Mouse (Mus musculus) 3134 (cell line): ENCODE results near the gene Ccdc93.

Experiments used
- DNase-seq: peaks from one replicate; pipeline ENCODE4 v3.0.0-alpha.2; 2011; ENCODE audit warnings: low spot score; ENCODE audit not compliant: insufficient read length; ENCODE audit errors: extremely low read depth

Ccdc93 gene

DNA sequence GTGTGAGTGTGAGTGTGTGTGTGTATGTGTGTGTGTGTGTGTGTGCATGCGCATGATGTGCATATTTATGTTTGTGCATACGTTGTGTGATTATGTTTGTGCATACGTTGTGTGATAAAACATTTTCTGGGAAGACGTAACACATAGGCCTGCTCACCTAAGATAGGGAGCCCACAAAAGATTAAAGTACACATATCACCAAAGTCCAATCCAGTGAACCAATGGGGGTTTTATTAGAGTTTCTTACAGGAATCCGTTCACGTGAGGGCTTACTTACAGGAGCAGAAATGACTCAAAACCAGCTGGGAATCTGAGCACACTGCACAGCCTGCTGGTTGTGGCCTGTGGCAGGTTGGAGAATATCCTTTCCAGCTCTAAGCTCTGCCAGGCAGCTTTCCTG is 13.3 kb downstream of the Ccdc93 start:
- DNase-seq: no peak

DNA sequence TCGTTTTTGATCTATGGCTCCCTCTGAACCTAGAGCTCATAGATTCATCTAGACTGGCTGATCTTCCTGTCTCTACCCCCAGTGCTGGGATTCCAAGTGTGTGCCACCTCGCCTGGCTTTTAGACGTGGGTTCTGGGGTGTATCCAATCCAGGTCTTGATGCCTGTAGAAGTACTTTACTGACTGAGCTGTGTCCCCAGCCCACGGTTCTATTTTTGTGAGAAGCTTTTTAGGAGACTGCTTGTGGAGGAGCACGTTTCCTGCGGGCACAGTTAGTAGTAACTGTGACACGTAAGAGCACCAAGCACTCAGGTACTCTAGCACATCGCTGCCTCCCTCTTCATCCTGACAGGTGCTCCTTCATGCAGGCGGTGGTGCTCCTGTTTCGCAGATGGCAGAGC is 16.4 kb downstream of the Ccdc93 start:
- no peak for DNase-seq

DNA sequence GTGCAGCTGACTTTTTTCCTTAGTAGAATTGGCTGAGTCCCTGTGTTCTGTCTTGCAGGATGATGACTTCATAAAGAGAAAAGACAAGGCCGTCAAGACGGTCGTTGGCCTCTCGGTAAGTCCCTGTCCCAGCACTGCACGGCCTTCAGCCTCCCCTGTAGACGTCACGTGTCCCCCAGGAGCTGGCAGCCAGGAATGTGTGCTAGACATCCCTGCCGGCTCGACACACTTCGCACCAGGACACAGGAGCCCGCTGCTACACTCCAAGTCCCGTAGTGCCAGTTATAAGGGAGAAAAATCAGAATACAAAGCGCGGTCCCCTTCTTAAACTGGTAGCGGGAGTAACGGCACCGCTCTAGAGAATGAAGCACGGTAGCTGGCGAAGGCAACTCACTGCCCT is 17.3 kb downstream of the Ccdc93 start:
- DNase-seq: peak; percentile 19

DNA sequence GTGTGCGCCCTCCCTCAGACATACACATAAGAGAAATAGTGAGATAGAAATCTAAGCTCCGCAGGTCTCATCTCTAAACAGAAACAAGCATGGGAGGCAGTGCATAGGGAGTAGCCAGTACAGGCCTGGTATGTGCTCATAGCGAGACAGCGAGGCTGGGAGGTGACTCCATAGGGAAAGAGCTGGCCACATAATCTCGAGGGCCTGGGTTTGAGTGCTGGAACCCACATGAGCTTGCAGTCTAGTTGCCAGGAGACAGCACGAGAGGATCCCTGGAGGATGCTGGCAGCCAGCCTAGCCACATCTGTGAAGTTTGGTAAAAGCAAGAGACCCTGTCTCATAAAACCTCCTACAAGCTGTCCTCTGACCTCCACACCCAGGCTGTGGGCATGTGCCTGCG is 20.2 kb downstream of the Ccdc93 start:
- DNase-seq: no peak

DNA sequence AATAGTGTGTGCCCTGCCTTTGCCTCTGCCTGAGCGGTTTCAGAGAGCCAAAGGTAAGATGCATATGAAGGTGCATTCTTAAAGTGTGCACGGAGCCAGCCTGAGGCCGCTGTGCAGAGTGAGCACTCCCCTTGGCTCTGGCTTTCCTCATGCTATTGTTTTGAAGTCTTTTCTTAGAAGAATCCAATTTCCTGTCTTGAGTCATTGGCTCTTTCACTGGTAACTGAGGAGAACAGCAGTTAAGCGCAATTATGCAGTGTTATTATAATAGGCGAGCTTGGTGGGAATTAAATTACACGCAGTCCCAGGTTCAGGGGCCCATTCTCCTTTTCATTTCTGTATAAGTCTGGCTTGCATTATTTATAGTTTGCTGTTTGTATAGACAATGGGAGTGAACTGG is 21.6 kb downstream of the Ccdc93 start:
- DNase-seq: no peak

DNA sequence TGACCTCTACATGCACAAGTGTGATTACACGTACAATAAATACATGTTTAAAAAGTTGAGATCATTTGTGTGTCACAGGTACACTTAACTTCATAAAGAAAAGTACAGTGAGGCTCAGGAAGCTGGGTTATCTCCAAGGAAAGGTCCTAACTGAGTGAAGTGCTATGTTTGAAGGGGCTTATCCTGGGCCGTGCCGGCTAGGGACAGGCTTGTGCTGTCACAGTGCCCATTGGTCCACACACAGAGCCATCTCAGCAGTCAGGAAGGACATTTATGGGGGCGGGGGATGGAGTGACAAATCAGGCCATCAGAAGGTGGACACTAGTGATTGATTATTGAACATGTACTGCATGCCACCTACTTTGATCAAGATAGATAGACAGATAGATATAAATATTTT is 22.2 kb downstream of the Ccdc93 start:
- DNase-seq: no peak

DNA sequence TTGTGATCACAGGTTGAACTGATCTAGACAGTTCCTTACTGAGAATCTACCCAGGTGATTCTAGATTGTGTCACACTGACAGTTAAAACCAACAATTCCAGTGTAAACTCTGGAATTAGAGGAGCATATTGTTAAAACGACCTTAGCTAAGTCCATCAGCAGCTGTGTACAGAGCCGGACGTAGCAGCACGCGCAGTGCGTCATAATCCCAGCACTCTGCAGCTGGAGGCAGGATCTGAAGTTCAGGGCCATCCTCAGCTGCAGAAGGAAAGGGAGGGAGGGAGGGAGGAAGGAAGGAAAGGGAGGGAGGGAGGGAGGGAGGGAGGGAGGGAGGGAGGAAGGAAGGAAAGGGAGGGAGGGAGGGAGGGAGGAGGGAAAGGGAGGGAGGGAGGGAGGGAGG is 24.1 kb downstream of the Ccdc93 start:
- DNase-seq: no peak

DNA sequence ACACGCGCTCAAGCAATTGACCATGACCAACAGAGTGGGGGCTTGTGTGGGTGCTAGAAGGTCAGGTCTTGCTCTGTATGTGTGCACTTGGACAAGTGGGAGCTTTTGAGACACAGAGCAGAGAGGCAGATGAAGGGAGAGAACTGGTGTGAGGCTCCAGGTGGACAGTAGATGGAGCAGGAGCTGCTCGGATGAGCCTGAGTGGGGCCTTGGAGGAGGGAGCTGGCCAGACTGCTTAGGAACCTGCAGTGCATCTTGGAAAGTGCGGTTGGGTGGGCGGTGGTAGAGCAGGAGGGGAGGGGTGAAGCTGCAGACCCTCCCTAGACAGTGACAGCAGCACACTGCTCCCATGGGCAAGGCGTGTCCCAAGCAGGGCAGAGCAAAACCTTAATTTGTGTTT is 29.2 kb downstream of the Ccdc93 start:
- DNase-seq: no peak

DNA sequence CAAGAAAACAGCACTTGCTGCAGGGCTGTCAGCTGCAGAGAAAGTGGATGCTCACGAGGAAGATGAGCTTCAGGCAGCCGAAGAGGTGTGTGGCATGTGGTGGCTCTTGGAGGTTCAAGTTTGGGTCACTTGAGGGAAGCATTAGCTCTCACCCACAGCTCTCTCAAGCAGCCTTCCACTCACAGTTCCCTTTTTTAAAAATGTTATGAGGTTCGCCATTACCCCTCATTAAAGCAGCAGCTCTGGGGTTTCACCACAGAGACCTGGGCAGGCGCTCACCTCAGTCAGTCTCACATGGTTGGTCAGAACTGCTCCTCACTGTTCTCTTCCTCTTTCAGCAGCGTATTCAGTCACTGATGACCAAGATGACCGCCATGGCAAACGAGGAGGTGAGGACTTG is 31.0 kb downstream of the Ccdc93 start:
- DNase-seq: no peak

DNA sequence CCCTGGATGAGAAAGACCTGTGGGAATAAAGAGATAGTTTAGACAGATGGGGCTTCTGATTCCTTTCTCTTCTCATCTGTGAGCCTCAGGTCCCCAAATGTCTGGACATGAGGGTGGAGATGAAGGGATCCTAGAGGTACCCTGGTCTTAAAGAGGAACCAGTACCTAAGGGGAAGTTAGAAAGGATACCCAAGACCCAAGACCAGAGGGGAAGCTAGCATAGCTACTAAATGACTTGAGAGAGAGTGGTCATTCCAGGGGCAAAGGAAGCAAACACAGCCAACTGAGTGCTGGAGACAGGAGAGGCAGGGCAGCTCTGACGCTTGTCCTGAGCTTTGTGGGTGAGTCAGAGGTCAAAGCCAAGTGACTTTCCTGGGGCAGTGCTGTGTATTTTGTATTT is 31.8 kb downstream of the Ccdc93 start:
- no peak for DNase-seq

DNA sequence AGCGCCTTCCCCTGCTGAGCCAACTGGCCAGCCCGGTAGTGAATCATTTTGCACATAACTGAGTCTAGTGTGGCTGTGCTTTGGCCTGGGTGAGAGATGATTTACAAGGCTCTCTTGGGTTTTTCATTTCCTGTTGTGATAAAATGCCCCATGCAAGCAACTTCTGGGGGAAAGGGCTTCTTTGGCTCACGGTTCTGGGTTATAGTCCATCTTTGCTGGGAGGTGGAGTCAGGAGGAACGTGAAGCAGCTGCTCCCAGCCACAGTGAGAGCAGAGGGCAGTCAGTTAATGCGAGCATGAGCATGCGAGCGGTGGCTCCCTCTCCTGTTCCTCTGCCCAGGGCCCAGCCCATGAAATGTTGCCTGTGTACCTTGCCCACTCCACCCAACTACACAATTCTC is 33.0 kb downstream of the Ccdc93 start:
- no peak for DNase-seq

DNA sequence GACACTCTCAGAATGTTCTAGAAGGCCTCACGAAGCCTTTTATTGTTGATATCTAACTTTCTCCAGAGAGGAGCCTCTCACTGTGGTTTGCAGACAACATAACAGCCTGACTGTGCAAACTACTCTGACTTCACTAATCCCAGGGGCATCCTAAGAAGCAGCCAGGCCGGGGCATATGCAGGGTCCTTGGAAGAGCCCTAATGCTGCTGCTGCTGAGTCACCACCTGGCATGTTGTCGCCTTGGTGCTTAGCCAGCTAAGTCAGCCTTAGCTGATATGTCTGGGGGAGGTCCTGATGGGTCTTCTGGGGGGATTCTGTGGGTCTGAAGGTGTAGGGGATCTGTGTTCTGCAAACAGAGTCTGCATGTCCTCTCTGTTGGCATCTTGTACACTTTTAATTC is 35.4 kb downstream of the Ccdc93 start:
- no peak for DNase-seq

DNA sequence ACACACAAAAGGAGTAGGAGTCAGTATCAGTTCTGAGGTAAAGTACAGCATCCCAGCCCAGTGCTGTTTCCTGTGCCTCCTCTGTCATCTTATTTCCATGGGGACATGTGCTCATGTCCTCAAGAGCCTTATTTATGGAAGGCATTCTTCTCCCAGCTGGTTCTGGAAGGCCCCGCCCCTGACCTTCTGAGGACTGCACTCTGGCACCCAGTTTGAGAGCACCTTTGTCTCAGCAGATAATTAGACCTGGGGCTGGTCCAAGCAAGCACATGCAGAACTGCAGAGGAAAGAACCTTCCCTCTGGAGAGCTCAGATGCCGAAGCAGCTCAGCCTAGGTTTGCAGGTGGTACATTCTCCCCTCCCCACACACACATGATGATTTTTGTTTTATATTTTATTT is 37.4 kb downstream of the Ccdc93 start:
- no peak for DNase-seq

DNA sequence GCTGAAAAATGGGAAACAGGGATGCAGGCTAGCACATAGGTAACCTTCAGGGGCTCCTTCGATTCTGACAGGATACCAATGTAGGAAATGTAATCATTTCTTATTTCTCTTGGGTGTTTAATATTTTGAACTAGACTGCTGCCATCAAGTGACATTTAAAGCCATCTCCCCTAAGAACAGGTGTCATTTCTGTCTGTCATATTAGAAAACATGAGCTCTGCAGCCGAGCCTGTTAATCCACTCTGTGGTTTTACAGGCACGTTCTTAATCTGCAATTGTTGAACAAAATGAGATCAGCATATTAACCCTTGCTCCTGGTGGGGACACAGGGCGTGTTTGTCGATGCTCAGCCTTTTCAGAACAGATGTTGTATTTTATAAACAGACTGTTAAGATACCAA is 40.7 kb downstream of the Ccdc93 start:
- DNase-seq: no peak

DNA sequence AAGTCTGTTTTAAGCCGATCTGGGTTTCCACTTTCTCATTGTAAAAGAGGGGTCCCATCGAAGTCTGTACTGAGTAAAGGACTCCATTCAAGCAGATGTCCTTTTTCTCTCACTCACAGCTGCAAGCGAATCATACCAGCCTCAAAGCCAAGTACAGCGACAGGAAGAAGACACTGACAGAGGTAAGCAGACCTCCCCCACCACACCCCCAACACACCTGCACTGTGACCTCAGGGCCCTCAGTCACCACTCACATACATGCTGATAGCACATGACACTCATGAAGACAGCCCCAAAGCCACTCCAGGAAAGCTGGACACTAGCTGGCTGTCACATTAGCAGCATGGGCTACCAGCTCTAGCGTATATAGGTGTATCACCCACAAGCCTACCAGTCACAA is 46.9 kb downstream of the Ccdc93 start:
- DNase-seq: no peak

DNA sequence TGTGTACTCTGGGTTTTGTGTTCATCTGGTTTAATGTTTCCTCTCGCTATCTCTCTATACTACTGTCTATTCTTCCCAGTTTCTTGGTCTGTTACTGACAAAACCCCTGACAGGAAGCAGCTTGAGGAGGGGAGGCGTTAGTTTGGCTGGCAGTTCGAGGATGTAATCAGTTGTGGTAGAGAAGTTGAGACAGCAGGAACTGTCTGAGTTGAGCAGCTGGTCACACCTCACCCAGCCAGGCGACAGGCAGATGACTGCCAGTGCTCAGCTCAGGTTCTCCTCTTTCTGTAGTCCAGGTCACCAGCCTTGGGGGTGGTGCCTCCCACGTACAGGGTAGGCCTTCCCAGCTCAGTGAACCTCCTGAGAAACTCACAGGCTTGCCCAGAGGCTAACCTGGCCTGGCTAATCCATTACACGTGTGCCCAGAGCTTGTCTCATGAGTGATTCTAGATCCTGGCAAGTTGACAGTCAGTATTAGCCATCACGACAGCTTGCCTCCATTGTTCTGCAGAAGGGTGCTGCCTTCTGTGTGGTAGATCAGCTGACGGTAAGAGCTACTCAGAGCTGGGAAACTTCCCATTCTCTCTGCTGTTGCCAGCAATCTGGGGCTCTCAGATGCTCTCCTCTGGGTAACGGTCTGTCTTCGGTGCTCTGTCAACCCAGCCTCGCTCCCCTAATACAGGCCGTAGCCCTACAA is 47.6 kb downstream of the Ccdc93 start:
- no peak for DNase-seq

DNA sequence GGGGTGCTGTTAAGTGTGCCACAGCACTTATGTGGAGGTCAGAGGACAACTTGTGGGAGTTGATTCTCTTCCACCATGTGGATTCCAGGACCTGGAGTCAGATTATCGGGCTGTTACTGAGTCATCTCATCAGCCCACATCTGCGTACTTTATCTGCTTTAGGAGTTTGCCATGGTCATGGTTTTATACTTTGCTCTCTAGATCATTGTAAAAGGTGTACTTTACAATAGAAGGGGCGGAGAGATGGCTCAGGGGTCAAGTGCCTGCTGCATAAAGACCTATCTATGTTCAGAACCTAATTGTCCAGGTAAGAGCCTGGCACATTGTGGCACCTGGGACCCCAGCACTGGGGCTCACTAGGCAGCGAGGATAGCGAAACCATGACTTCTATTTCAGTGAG is 48.6 kb downstream of the Ccdc93 start:
- DNase-seq: no peak

DNA sequence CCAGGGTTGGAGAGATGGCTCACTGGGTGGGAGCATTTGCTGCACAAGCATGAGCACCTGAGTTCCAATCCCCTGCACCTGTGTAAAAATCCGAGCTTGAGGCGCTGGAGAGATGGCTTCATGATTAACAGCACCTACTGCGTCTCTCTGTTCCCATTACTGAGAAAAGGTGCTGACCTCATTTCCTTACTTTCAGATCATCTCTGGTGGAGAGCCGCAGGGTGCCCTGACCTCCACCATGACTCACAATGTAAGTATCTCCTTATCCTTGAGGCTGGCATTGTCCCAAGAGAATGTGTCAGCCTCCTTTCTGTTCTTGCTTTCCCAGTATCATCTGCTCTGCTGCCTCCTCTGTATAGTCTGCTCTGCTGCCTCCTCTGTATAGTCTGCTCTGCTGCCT is 52.2 kb downstream of the Ccdc93 start:
- peak; percentile 70 for DNase-seq

DNA sequence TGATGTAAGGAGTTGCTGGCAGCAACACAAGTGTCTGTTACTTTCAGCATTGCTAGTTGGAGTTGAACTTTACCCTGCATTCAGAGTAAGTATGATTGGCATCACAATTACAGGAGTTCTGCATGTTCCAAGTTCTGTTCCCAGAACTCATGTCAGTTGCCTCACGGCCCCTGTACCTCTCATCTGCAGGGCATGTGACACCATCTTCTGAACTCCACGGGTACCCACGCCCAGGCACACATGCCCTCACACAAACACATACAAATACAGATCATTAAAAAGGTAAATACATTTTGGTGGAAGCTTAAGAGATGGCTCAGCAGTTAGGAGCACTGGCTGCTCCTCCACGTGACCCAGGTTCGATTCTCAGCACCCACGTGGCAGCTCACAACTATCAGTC is 56.0 kb downstream of the Ccdc93 start:
- no peak for DNase-seq

DNA sequence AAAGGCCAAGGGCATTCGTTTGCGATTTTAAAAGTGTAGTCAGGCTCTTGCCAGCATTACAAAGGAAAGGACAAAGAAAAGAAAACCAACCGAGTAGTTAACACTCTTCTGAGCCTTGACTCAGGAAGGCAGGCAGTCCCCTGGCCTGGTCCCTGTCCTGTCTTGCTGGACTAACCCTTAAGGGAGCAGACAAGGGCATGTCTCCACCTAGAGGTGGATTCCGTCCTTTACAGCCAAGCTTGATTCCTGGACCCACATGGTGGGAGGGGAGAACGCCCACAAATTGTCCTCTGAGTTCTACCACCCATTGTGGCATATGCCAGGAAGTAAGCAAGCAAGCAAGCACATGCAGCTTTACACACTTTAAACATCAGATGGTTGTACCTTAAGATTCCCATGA is 59.4 kb downstream of the Ccdc93 start:
- no peak for DNase-seq

DNA sequence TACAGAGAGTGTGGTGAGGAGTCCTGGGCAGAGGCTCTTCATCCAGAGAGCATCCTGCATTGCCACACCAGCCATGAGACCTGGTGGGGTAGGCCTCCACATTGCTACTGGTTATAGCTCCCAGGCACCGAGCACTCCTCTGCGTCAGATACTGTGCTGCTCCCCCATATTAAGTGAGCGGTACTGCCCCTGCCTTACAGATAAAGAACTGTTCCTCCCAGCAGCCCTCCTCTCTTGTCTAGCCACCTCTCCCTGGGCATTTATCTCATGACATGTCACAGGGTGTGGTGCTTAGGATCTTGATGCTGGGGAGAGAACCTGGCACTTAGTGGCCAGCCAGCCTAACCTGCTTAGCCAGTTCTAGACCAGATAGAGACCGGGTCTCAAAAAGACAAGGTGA is 66.2 kb downstream of the Ccdc93 start:
- DNase-seq: no peak

DNA sequence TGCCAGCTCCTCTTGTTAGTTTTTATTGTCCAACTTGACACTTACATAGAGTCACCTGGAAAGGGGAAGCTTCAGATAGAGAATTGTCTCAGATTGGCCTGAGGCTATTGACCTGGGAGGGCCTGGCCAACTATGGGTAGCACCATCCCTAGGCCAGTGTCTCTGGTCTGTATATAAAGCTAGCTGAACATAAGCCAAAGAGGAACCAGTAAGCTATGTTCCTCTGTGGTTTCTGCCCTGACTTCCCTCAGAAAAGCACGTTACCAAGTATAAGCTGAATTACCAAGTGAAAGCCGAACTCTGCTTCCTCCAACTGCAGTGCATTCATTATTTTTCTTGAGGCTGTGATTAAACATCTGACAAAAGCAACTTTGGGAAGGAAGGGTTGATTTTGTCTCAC is 77.9 kb downstream of the Ccdc93 start:
- no peak for DNase-seq

DNA sequence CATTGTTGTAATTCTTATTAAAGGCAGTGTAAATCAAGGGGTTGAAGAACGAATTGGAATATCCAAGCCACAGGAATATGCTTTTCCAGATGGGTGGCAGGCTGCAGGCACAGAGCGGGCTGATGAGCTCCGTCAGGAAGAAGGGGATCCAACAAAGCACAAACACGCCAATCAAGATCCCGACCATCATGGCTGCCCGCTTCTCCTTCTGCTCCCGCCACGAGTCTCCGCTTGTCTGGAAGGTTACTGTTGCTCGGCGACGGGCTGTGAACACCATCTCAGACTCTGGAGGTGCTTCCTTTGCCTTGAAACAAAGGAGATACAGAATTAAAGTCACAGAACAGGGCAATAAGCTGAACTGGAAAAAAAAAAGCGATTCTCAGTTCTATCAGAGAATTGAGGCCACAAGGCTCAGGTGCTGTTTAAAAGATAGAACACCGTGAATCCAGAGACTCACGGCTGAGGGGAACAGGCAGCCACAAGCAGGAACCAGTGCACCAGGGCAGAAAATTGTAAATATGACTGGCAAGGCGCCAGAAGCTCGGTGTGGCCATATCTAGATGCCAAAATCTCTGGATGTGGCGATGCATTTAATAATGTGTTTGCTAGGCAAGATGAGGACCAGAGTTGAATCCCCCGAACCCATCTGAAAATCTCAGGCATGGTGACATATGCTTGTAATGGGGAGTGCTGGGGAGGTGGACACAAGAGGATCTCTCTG is 79.7 kb downstream of the Ccdc93 start:
- DNase-seq: no peak
